Mouse (Mus musculus): ENCODE measurements at regions not wholly inside any gene's neighbourhood (a gene's known extent, or its start where the extent isn't known, plus 50 kb on each side); places are given as distances from the start of the nearest gene placed in this dataset.

DNA sequence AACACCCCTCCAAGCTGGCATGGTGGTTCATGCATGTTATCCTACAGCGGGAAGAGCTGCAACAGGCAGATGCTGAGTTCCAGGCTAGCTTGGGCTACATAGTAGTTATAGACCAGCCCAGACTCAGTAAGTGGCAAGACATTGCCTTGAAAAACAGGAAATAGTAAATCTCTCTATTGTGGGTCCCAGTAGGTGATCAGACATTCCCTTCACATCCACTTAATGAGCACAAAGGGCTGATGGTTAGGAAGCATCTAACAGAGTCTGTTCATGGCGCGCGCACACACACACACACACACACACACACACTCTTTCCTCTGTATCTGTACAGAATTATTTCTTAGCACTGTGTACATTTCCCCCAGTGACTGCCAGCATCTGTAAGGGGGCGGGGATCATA, 64.0 kb upstream of the Map1b start:
- DNase-seq (ENCODE audit: low spot score): no peak

DNA sequence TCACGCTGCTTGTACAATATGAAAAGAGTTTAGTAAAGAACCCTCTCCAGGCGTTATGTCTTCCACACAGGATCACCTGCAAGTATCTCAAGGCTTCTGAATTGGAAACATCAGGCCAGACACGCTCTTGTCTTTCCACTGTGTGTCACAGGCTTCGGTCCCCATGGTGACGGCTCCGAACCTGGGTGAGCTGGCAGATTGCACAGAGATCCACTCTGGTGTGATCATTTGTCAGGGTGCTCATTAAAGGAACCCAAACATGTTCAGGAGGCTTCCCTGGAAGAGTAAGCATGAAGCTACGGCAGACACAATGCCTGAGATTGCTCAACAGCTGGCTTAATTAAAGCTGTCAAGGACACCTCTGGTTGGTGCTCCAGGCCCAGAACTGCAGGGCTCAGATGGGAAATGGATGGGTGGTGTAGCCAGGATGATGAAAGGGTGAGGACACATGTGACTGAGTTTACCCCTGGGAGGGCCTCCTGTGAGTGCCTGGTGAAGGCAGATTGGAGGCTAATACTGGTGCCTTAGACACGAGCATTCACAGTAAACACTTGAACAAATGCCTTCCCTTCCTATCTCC, 63.3 kb upstream of the Map1b start:
- no peak for DNase-seq (ENCODE audit: low spot score)

DNA sequence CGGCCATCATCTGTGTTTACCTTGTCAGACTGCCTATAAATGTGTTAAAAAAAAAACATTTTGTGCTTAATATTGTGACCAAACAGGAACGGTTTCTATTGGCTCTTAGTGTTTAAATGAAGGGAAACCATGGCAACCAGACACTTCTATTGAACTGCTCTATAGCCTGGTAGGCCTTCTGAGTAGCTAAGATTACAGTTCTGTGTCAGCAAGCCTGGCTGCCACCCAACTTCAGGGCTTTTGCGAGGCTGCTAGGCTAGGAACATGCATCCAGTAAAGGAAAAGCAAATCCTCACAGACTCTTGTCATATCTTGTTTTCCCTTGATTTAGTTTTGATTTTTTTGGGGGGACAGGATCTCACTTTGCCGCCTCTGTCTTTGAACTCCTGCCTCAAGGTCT, 61.3 kb upstream of the Map1b start:
- DNase-seq (ENCODE audit: low spot score): no peak

GRCm38 (mm10) chr13:99573021-99573420, 56.7 kb upstream of the Map1b start:
- DNase-seq (ENCODE audit: low spot score): no peak

- DNase-seq (ENCODE audit: low spot score): no peak
Measured at GRCm38 (mm10) chr13:99572381-99572780, 56.0 kb upstream of the Map1b start.

All from heart, adult 8-10 months (tissue).